Mouse (Mus musculus) limb, embryonic 14.5 days (tissue): ENCODE measurements around the gene Slc45a3. TPM values are rescaled to one million over a fixed set of nuclear protein-coding genes. Genes with fewer than 3 reads are reported as not detected.

Experiments
- ATAC-seq: fragments of 200-750 bp; cut with Nextera tagmentation; 2 replicates; pipeline ENCODE4 v1.8.0; 2017; ENCODE audit warnings: low read depth, moderate number of reproducible peaks, moderate TSS enrichment; ENCODE audit not compliant: low FRiP score
- DNase-seq: peaks from one replicate; pipeline ENCODE4 v3.0.0-alpha.2; 2015; ENCODE audit warnings: low spot score
- H3K27ac ChIP-seq: fragments of 300-500 bp; sonication (generic); replicated peaks from 2 replicates; pipeline ENCODE4 v1.5.1; 2014; ENCODE audit warnings: low read depth, mild to moderate bottlenecking, low read length, moderate library complexity, mixed read lengths
- H3K27me3 ChIP-seq: fragments of 300-500 bp; sonication (generic); 2 replicates; pipeline ENCODE4 v1.6.1; 2014; ENCODE audit warnings: low read length, mixed read lengths; ENCODE audit not compliant: control insufficient read depth, insufficient read depth
- H3K36me3 ChIP-seq: fragments of 300-500 bp; sonication (generic); 2 replicates; pipeline ENCODE4 v1.6.1; 2014; ENCODE audit warnings: mild to moderate bottlenecking, low read length, moderate library complexity, mixed read lengths; ENCODE audit not compliant: control insufficient read depth, insufficient read depth
- H3K4me1 ChIP-seq: fragments of 300-500 bp; sonication (generic); 2 replicates; pipeline ENCODE4 v1.6.1; 2014; ENCODE audit warnings: antibody characterized with exemption, low read length, mixed read lengths; ENCODE audit not compliant: control insufficient read depth, insufficient read depth
- H3K4me2 ChIP-seq: fragments of 300-500 bp; sonication (generic); replicated peaks from 2 replicates; pipeline ENCODE4 v1.6.1; 2014; ENCODE audit warnings: low read depth, mild to moderate bottlenecking, low read length, moderate library complexity; ENCODE audit not compliant: severe bottlenecking
- H3K4me3 ChIP-seq: fragments of 300-500 bp; sonication (generic); replicated peaks from 2 replicates; pipeline ENCODE4 v1.5.1; 2014; ENCODE audit warnings: low read length
- H3K9ac ChIP-seq: fragments of 300-500 bp; sonication (generic); 2 replicates; pipeline ENCODE4 v1.6.1; 2014; ENCODE audit warnings: mild to moderate bottlenecking, low read depth, low read length, moderate library complexity; ENCODE audit not compliant: severe bottlenecking
- H3K9me3 ChIP-seq: fragments of 300-500 bp; sonication (generic); 2 replicates; pipeline ENCODE4 v1.6.1; 2016; ENCODE audit warnings: low read length; ENCODE audit not compliant: control insufficient read depth
- POLR2A ChIP-seq: fragments of 200-500 bp; IDR thresholded peaks from 2 replicates; pipeline ENCODE4 v1.8.0; 2012; ENCODE audit warnings: inconsistent platforms, mild to moderate bottlenecking, moderate library complexity, borderline replicate concordance; ENCODE audit not compliant: insufficient read depth, insufficient read length; ENCODE audit errors: extremely low read depth
- WGBS: fragments of 180-500 bp; shearing (Covaris S2); extraction: QIAGEN DNeasy Blood & Tissue Kit; methylation state at CpG from one replicate; pipeline ENCODE4 v1.1.7; 2014; 5-methylcytosine and 5-hydroxymethylcytosine counted together
- polyA plus RNA-seq, 2 experiments: library from polyadenylated mRNA; depleted of rRNA in 1 of 2; stranded (reverse) in 1 of 2; unstranded in 1 of 2; fragments of >200 nt; fragmentation: Nextera tagmentation in 1 of 2; extraction: Ambion mirVana in 1 of 2; gene quantifications; 2 replicates each; pipeline versions ENCODE4 v1.2.1 to v1.2.3; 2012 to 2014

Slc45a3 gene
- polyA plus RNA-seq, 2 experiments: 9.9 to 11.1 TPM

DNA sequence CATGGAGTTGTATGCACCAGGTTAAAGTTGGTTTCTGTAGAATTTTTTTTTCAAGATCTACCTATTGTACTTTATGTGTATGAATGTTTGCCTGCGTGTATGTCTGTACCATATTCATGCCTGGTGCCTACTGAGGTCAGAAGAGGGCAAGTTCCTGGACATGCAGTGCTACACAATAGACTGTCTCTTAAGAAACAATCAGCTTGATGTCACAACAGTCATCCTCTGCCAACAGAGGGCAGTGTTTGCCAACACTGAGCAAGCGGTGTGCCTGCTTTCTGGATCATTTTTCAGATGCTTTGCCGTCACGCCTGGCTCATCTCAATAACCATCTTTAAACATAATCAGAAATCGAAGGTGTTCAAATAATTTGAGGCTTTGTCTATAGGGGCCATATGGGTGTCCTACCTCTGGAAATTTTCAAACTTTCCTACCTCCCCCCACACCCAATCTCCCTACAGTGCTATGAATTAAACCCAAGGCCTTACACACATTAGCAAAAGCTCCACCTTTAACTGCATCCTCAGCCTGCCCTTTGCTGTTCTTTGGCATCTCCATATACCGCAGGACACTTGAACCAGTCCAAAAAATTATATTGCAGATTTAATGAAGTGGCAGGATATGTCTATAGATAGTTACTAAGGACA lies 25.0 kb upstream of the Slc45a3 start:
- peaks cover 22% of the 10 kb centered on the region for H3K36me3 ChIP-seq
- H3K4me2 ChIP-seq: no peak overlapping the region
- no peak for TF ChIP-seq POLR2A
- no peak overlapping the region for H3K4me3 ChIP-seq
- no peak overlapping the region for H3K27ac ChIP-seq
- no peaks in the 10 kb centered on the region for H3K27me3 ChIP-seq
- peak; percentile 53 for DNase-seq
- no peak for ATAC-seq
- H3K9ac ChIP-seq: no peak overlapping the region
- no peaks in the 10 kb centered on the region for H3K4me1 ChIP-seq
- WGBS: 63% methylated on average over 6 of the region's 6 CpGs
- no peaks in the 10 kb centered on the region for H3K9me3 ChIP-seq

DNA sequence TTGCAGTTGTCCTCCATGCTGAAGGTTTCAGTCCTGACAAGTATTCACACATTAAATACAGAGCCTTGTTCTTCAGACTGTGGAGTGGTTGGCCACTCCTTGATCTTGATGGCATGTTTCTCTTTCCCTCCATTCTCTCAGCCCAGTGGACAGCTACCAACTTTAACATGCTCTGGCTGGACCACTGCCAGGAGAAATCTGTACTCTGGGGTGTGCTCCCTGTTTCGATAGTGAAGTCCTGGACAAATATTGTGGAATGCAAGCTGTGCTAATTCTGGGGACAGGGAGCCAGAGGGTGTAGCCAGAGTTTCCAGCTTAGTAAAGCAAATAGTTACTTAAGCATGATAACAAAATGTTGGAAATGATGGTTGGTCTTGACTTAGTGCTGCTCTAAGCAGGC lies 24.0 kb upstream of the Slc45a3 start:
- DNase-seq: no peak
- Histone ChIP-seq H3K9me3 (no peaks in the 10 kb centered on the region), H3K4me2 (no peak overlapping the region), H3K27me3 (no peaks in the 10 kb centered on the region), H3K27ac (no peak overlapping the region), H3K9ac (no peak overlapping the region), H3K4me1 (no peaks in the 10 kb centered on the region), H3K36me3 (peaks cover 14% of the 10 kb centered on the region), H3K4me3 (no peak overlapping the region)
- no peak for TF ChIP-seq POLR2A
- WGBS: 68% methylated on average over 1 of the region's 1 CpGs
- no peak for ATAC-seq

- no peak for ATAC-seq
- H3K36me3 ChIP-seq: peaks cover 9% of the 10 kb centered on the region; the same call in 1 of the 2 replicates
- no peak for TF ChIP-seq POLR2A
- DNase-seq: no peak
- no peaks in the 10 kb centered on the region for H3K9me3 ChIP-seq
- WGBS: 70% methylated on average over 2 of the region's 2 CpGs
- H3K9ac ChIP-seq: no peak overlapping the region
- no peaks in the 10 kb centered on the region for H3K27me3 ChIP-seq
- no peaks in the 10 kb centered on the region for H3K4me1 ChIP-seq
- H3K4me2 ChIP-seq: no peak overlapping the region
- H3K27ac ChIP-seq: no peak overlapping the region
- H3K4me3 ChIP-seq: no peak overlapping the region
These were observed 22.0 kb upstream of the Slc45a3 start for GRCm38 (mm10) chr1:131940711-131941244.

DNA sequence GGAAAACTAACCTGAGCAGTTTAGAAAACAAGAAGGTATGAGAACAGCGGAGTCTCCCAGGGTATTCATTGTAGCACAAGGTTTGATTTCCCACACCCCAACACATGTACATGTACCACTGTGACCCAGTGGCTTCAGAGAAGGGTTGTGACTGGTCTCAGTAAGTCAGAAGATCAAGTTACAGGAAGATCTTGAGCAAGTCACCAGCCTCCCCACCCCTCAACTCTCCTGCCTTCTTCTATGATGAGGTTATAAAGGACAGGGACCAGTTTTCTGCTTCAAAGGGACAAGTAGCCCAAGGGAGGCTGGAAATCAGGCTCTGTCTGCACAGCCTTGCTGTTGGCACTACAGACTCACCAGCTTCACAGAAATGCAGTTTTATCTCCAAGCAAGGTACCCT lies 21.3 kb upstream of the Slc45a3 start:
- DNase-seq (no peak), ATAC-seq (no peak)
- 96% methylated on average over 1 of the region's 1 CpGs for WGBS
- Histone ChIP-seq H3K27ac (no peak overlapping the region), H3K9ac (no peak overlapping the region), H3K9me3 (no peaks in the 10 kb centered on the region), H3K4me3 (no peak overlapping the region), H3K4me1 (no peaks in the 10 kb centered on the region), H3K4me2 (no peak overlapping the region), H3K27me3 (no peaks in the 10 kb centered on the region), H3K36me3 (peaks cover 9% of the 10 kb centered on the region; the same call in 1 of the 2 replicates)
- no peak for TF ChIP-seq POLR2A

DNA sequence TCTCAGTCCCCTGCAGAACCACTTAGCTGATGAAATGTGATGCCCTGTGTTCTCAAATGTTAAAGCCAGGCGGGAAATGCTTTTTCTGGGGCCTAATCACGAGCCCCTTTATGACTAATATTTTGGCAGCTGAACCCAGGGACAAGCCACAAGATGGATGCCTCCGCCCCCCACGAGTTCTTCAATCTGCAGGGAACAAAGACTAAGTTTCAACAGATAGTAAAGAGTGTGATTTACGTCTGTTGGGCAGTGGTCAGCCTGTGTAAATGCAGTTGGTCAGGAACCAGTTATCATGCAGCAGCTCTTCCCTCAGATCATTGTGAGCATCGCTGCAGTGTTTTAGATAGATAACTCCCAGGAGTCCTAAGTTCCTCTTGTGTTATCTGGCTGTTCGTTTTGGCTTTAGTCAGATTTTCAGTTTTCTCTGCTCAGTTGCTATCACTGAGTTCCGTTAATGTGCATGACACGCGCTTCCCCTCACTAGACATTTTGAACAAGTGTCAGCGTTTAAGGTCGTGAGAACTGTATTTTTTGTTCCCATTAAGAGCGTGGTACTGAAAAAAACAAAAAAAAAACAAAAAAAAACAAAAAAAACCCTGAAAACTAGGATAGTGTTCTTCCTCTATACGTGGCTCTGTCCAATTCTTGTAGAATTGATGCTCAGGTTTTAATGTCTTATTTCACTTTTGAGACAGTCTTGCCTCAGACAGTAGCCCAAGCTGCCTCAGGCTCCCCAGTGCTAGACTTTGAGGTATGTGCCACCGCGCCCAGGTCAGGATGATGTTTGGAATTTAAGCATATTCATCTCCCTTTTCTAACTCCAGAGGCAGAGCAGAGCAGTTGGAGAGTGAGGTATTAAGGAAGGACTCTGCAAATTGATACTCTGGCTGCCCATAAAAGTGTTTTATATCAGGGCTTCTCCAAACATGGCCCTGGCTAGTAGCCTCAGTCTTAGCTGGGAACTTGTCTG lies 19.9 kb upstream of the Slc45a3 start:
- no peaks in the 10 kb centered on the region for H3K9me3 ChIP-seq
- no peak overlapping the region for H3K4me3 ChIP-seq
- no peak overlapping the region for H3K9ac ChIP-seq
- TF ChIP-seq POLR2A: no peak
- H3K4me2 ChIP-seq: no peak overlapping the region
- no peak overlapping the region for H3K27ac ChIP-seq
- DNase-seq (peak; percentile 57), ATAC-seq (peak; percentile 23; the same call in 1 of the 2 replicates)
- no peaks in the 10 kb centered on the region for H3K4me1 ChIP-seq
- no peaks in the 10 kb centered on the region for H3K27me3 ChIP-seq
- H3K36me3 ChIP-seq: 0 out of 2 replicates have a peak, but pooled peaks cover 2% of the 10 kb centered on the region
- 65% methylated on average over 16 of the region's 16 CpGs for WGBS
